Mouse (Mus musculus) bone marrow macrophage, adult 2 months (primary cell): ENCODE measurements around the gene Bivm. TPM values are rescaled to one million over a fixed set of nuclear protein-coding genes. Genes with fewer than 3 reads are reported as not detected.

Experiments
- H3K27ac ChIP-seq: 2 replicates; pipeline ENCODE4 v1.5.1; 2012; ENCODE audit warnings: low read depth, low read length; ENCODE audit not compliant: insufficient read depth
- H3K4me1 ChIP-seq: 2 replicates; pipeline ENCODE4 v1.6.1; 2012; ENCODE audit warnings: low read length; ENCODE audit not compliant: control insufficient read depth, insufficient read depth
- H3K4me3 ChIP-seq: 2 replicates; pipeline ENCODE4 v1.5.1; 2012; ENCODE audit warnings: mild to moderate bottlenecking, low read length, moderate library complexity; ENCODE audit not compliant: insufficient read depth
- CTCF ChIP-seq: IDR thresholded peaks from 2 replicates; pipeline ENCODE4 v1.5.1; 2012; ENCODE audit warnings: low read depth, mild to moderate bottlenecking, low read length, moderate library complexity
- POLR2A ChIP-seq: IDR thresholded peaks from 2 replicates; pipeline ENCODE4 v1.6.1; 2012; ENCODE audit warnings: mild to moderate bottlenecking, low read depth, low read length, borderline replicate concordance
- polyA plus RNA-seq: library from polyadenylated mRNA; stranded (reverse); fragments of >200 nt; gene quantifications from 2 replicates; pipeline ENCODE4 v1.2.4, GENCODE M21; 2012; ENCODE audit not compliant: missing spikeins, insufficient read depth, insufficient read length

Gene Bivm
- polyA plus RNA-seq, 1 experiment: 12.1 TPM

DNA sequence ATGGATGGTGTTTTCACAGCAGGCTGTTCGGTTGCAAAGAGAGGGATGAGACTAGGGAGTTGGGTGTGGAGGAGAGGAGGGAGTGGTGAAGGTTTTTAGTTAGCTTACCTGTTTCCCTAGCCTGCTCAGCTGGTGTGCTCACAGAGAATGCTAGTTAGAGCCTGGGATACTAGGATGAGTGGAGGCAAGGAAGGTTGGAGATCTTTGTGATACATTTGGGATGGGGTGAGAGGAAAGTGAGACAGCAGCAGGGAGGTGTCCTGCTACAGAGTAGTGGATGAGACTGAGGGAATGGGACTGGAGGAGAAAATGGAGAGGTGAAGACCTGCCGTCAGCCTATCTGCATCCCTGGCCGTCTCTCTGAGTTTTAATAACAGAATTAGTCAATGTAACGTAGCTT, 53.9 kb downstream of the Bivm start:
- Histone ChIP-seq H3K4me1 (no peaks in the 10 kb centered on the region), H3K27ac (no peak overlapping the region), H3K4me3 (no peak overlapping the region)
- TF ChIP-seq POLR2A (no peak), CTCF (no peak)

GRCm38 (mm10) chr1:44173903-44174302, 55.1 kb downstream of the Bivm start:
- TF ChIP-seq CTCF (no peak), POLR2A (no peak)
- Histone ChIP-seq H3K27ac (no peak overlapping the region), H3K4me1 (no peaks in the 10 kb centered on the region), H3K4me3 (no peak overlapping the region)

- TF ChIP-seq POLR2A: no peak
- TF ChIP-seq CTCF: no peak
- H3K27ac ChIP-seq: no peak overlapping the region
- H3K4me1 ChIP-seq: no peaks in the 10 kb centered on the region
- H3K4me3 ChIP-seq: no peak overlapping the region
Measured at GRCm38 (mm10) chr1:44178086-44178485, 59.3 kb downstream of the Bivm start.

GRCm38 (mm10) chr1:44186396-44186795, 67.6 kb downstream of the Bivm start:
- Histone ChIP-seq H3K27ac (no peak overlapping the region), H3K4me1 (no peaks in the 10 kb centered on the region), H3K4me3 (no peak overlapping the region)
- TF ChIP-seq CTCF (no peak), POLR2A (no peak)

Other genes with a start within 250 kb of the Bivm start
- 57.1 and 58.7 TPM in 2 replicates for gene Tpp2, start 185.3 kb upstream of the Bivm start, polyA plus RNA-seq
- not detected in 2 replicates for gene Mettl21c, start 98.9 kb upstream of the Bivm start, polyA plus RNA-seq
- gene Gm8251, start 57.0 kb upstream of the Bivm start, polyA plus RNA-seq: not detected in 2 replicates
- gene Tex30, start 16.5 kb upstream of the Bivm start, polyA plus RNA-seq: 12.5 and 14.6 TPM in 2 replicates
- 13.0 and 15.3 TPM in 2 replicates for gene Kdelc1, start 149 bp upstream of the Bivm start, polyA plus RNA-seq
- gene Ercc5, start 28.8 kb downstream of the Bivm start, polyA plus RNA-seq: 14.5 and 17.3 TPM in 2 replicates
- not detected in 2 replicates for gene Mettl21e, start 100.0 kb downstream of the Bivm start, polyA plus RNA-seq